Mouse (Mus musculus): ENCODE data around the gene Gm45233.

DNA sequence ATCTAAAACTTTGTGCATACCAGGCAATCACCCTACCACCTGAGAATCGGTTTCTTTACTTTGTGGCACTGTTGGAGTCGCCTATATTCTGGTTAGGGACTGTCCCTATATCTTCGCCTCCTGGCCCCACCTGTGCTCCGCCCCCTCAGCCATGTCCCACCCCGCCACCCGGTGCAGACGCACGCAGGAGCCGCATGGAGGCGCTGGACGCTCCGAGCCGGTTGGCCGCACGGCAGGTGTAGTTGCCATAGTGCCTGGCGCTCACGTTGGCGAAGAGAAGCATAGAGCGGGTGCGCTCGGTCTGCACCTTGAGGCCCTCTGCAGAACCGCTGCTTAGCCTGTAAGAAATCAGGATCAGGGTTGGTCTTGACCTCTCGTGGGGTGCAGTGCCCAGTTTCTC, 31.8 kb downstream of the Gm45233 start:
- TF ChIP-seq FLI1 (IDR thresholded peaks at IDR 0.05; ENCODE audit: low read length) (no peak), GATA1 (IDR thresholded peaks at IDR 0.05; ENCODE audit: borderline replicate concordance, low read length) (no peak)

Data from megakaryocyte, embryonic 14.5 days (primary cell).